Mouse (Mus musculus) myocyte (in vitro differentiated cells): ENCODE results near the gene Rdh16f2. TPM values are rescaled to one million over a fixed set of nuclear protein-coding genes. Genes with fewer than 3 reads are reported as not detected.

Source experiments
- H3K27me3 ChIP-seq: one replicate; pipeline ENCODE4 v1.6.1; 2011; ENCODE audit not compliant: control insufficient read depth, insufficient read depth, insufficient read length
- H3K36me3 ChIP-seq: one replicate; pipeline ENCODE4 v1.6.1; 2011; ENCODE audit not compliant: control insufficient read depth, insufficient read depth
- H3K4me2 ChIP-seq: one replicate; pipeline ENCODE4 v1.6.1; 2011; ENCODE audit warnings: low read depth, control low read depth
- H3K4me3 ChIP-seq: one replicate; pipeline ENCODE4 v1.5.1; 2011; ENCODE audit warnings: mild to moderate bottlenecking, control low read depth, moderate library complexity
- H3K79me2 ChIP-seq: one replicate; pipeline ENCODE4 v1.6.1; 2011; ENCODE audit not compliant: control insufficient read depth, insufficient read depth
- H3ac ChIP-seq: one replicate; pipeline ENCODE4 v1.6.1; 2011; ENCODE audit not compliant: control insufficient read depth, insufficient read length
- CEBPB ChIP-seq: IDR thresholded peaks from 2 replicates; pipeline ENCODE4 v1.6.1; 2011; ENCODE audit warnings: mild to moderate bottlenecking, moderate library complexity; ENCODE audit not compliant: poor library complexity, insufficient read depth, severe bottlenecking
- E2F4 ChIP-seq: IDR thresholded peaks from one replicate; pipeline ENCODE4 v1.6.1; 2011; ENCODE audit warnings: mild to moderate bottlenecking, control low read depth, moderate library complexity; ENCODE audit not compliant: insufficient read depth
- MAX ChIP-seq: IDR thresholded peaks from one replicate; pipeline ENCODE4 v1.6.1; 2011; ENCODE audit warnings: low read depth, mild to moderate bottlenecking, control low read depth
- MYOD1 ChIP-seq, 3 experiments: IDR thresholded peaks; one replicate each; pipeline ENCODE4 v1.6.1; 2011; ENCODE audit warnings: control low read depth in 2 of 3, low read depth in 2 of 3, mild to moderate bottlenecking in 2 of 3, moderate library complexity in 1 of 3; ENCODE audit not compliant: insufficient read length in 2 of 3, control insufficient read depth in 1 of 3
- MYOG ChIP-seq, 3 experiments: IDR thresholded peaks; one replicate each; pipeline ENCODE4 v1.6.1; 2011; ENCODE audit warnings: control low read depth in 2 of 3, low read depth in 2 of 3, mild to moderate bottlenecking in 2 of 3; ENCODE audit not compliant: insufficient read length in 2 of 3, control insufficient read depth in 1 of 3, insufficient read depth in 1 of 3
- POLR2A ChIP-seq: IDR thresholded peaks from one replicate; pipeline ENCODE4 v1.6.1; 2011; ENCODE audit warnings: low read depth, mild to moderate bottlenecking, control low read depth, moderate library complexity; ENCODE audit not compliant: insufficient read length
- POLR2AphosphoS2 ChIP-seq: IDR thresholded peaks from one replicate; pipeline ENCODE4 v1.6.1; 2011; ENCODE audit warnings: low read depth, control low read depth; ENCODE audit not compliant: insufficient read length
- REST ChIP-seq: IDR thresholded peaks from one replicate; pipeline ENCODE4 v1.6.1; 2011; ENCODE audit warnings: mild to moderate bottlenecking, control low read depth, moderate library complexity; ENCODE audit not compliant: insufficient read depth, insufficient read length
- SRF ChIP-seq: IDR thresholded peaks from one replicate; pipeline ENCODE4 v1.6.1; 2011; ENCODE audit warnings: low read depth; ENCODE audit not compliant: control insufficient read depth, insufficient read length
- TCF12 ChIP-seq: IDR thresholded peaks from one replicate; pipeline ENCODE4 v1.6.1; 2011; ENCODE audit warnings: mild to moderate bottlenecking, control low read depth; ENCODE audit not compliant: poor library complexity, insufficient read depth, severe bottlenecking
- TCF3 ChIP-seq: IDR thresholded peaks from one replicate; pipeline ENCODE4 v1.6.1; 2011; ENCODE audit warnings: low read depth, control low read depth; ENCODE audit not compliant: insufficient read length
- USF1 ChIP-seq: IDR thresholded peaks from one replicate; pipeline ENCODE4 v1.6.1; 2011; ENCODE audit warnings: low read depth, mild to moderate bottlenecking, control low read depth, moderate library complexity
- polyA plus RNA-seq: library from polyadenylated mRNA; unstranded; fragments of >200 nt; fragmentation: generic; extraction: Trizol; gene quantifications from one replicate; pipeline ENCODE4 v1.2.1, GENCODE M21; 2012; ENCODE audit warnings: missing spikeins

Rdh16f2 gene
- polyA plus RNA-seq, 1 experiment: 0.06 TPM

- Histone ChIP-seq H3K4me3 (no peak overlapping the region), H3ac (no peak overlapping the region), H3K4me2 (no peak overlapping the region), H3K79me2 (no peaks in the 10 kb centered on the region), H3K36me3 (no peaks in the 10 kb centered on the region), H3K27me3 (peaks cover 2% of the 10 kb centered on the region)
- TF ChIP-seq POLR2A (no peak), E2F4 (no peak), MYOD1 (IDR thresholded peaks at IDR 0.05; ENCODE audit: control insufficient read depth in 1 of 3, insufficient read length in 2 of 3, low read depth in 2 of 3) (no peak), CEBPB (no peak), USF1 (no peak), TCF3 (no peak), POLR2AphosphoS2 (no peak), SRF (no peak), MYOG (IDR thresholded peaks at IDR 0.05; ENCODE audit: control insufficient read depth in 1 of 3, insufficient read depth in 1 of 3, insufficient read length in 2 of 3, low read depth in 2 of 3) (no peak), REST (no peak), TCF12 (no peak), MAX (no peak)
Measured at GRCm38 (mm10) chr10:127917651-127918050, 51.4 kb downstream of the Rdh16f2 start.

- no peaks in the 10 kb centered on the region for H3K79me2 ChIP-seq
- no peak overlapping the region for H3K4me3 ChIP-seq
- H3ac ChIP-seq: no peak overlapping the region
- H3K27me3 ChIP-seq: no peaks in the 10 kb centered on the region
- TF ChIP-seq MAX (no peak), POLR2A (no peak), SRF (no peak), MYOG (IDR thresholded peaks at IDR 0.05; ENCODE audit: control insufficient read depth in 1 of 3, insufficient read depth in 1 of 3, insufficient read length in 2 of 3, low read depth in 2 of 3) (no peak)
- H3K4me2 ChIP-seq: no peak overlapping the region
- H3K36me3 ChIP-seq: no peaks in the 10 kb centered on the region
Measured at GRCm38 (mm10) chr10:127922241-127922640, 56.0 kb downstream of the Rdh16f2 start.

- H3K27me3 ChIP-seq: no peaks in the 10 kb centered on the region
Measured at GRCm38 (mm10) chr10:127923024-127923423, 56.8 kb downstream of the Rdh16f2 start.

GRCm38 (mm10) chr10:127924597-127925378 is 58.5 kb downstream of the Rdh16f2 start:
- H3K79me2 ChIP-seq: no peaks in the 10 kb centered on the region
- H3K4me2 ChIP-seq: peak overlapping the region; percentile 47
- no peak overlapping the region for H3ac ChIP-seq
- no peaks in the 10 kb centered on the region for H3K27me3 ChIP-seq
- TF ChIP-seq SRF (no peak), CEBPB (no peak), POLR2AphosphoS2 (no peak), USF1 (no peak), TCF12 (no peak), POLR2A (no peak), MYOG (IDR thresholded peaks at IDR 0.05; ENCODE audit: control insufficient read depth in 1 of 3, insufficient read depth in 1 of 3, insufficient read length in 2 of 3, low read depth in 2 of 3) (peak in 1 of 3 experiments; percentile 17), MYOD1 (IDR thresholded peaks at IDR 0.05; ENCODE audit: control insufficient read depth in 1 of 3, insufficient read length in 2 of 3, low read depth in 2 of 3) (peak; percentile 45 to 73 (median 66))
- no peaks in the 10 kb centered on the region for H3K36me3 ChIP-seq
- no peak overlapping the region for H3K4me3 ChIP-seq

More at GRCm38 (mm10) chr10:127923024-127923423, 56.8 kb downstream of the Rdh16f2 start:
- no peaks in the 10 kb centered on the region for H3K79me2 ChIP-seq
- TF ChIP-seq USF1 (no peak), POLR2A (no peak), POLR2AphosphoS2 (no peak), E2F4 (no peak)
- H3K4me3 ChIP-seq: no peak overlapping the region
- no peak overlapping the region for H3ac ChIP-seq
- no peak overlapping the region for H3K4me2 ChIP-seq
- H3K36me3 ChIP-seq: no peaks in the 10 kb centered on the region

Other genes with a start within 250 kb of the Rdh16f2 start
- 244 TPM for gene Lrp1, start 245.3 kb upstream of the Rdh16f2 start, polyA plus RNA-seq
- 0.26 TPM for gene Stat6, start 223.5 kb upstream of the Rdh16f2 start, polyA plus RNA-seq
- 5.6 TPM for gene Nemp1, start 199.6 kb upstream of the Rdh16f2 start, polyA plus RNA-seq
- 68.7 TPM for gene Nab2, start 197.9 kb upstream of the Rdh16f2 start, polyA plus RNA-seq
- gene Myo1a, start 161.3 kb upstream of the Rdh16f2 start, polyA plus RNA-seq: 0.35 TPM
- 0.18 TPM for gene Tac2, start 142.0 kb upstream of the Rdh16f2 start, polyA plus RNA-seq
- 3.2 TPM for gene Zbtb39, start 126.9 kb upstream of the Rdh16f2 start, polyA plus RNA-seq
- 0.11 TPM for gene Gpr182, start 114.7 kb upstream of the Rdh16f2 start, polyA plus RNA-seq
- gene Rdh1, start 106.8 kb upstream of the Rdh16f2 start, polyA plus RNA-seq: 0.01 TPM
- gene Rdh16f1, start 106.7 kb upstream of the Rdh16f2 start, polyA plus RNA-seq: 0.13 TPM
- 0.02 TPM for gene Rdh9, start 90.1 kb upstream of the Rdh16f2 start, polyA plus RNA-seq
- not detected for gene Rdh16, start 65.3 kb upstream of the Rdh16f2 start, polyA plus RNA-seq
- not detected for gene Rdh19, start 16.5 kb upstream of the Rdh16f2 start, polyA plus RNA-seq
- not detected for gene Rdh7, start 22.3 kb downstream of the Rdh16f2 start, polyA plus RNA-seq
- not detected for gene Sdr9c7, start 32.0 kb downstream of the Rdh16f2 start, polyA plus RNA-seq
- not detected for gene Hsd17b6, start 141.1 kb downstream of the Rdh16f2 start, polyA plus RNA-seq
- gene Prim1, start 148.7 kb downstream of the Rdh16f2 start, polyA plus RNA-seq: 9.1 TPM
- gene Naca, start 169.1 kb downstream of the Rdh16f2 start, polyA plus RNA-seq: 870 TPM
- gene Ptges3, start 192.5 kb downstream of the Rdh16f2 start, polyA plus RNA-seq: 84.3 TPM
- gene Atp5b, start 216.8 kb downstream of the Rdh16f2 start, polyA plus RNA-seq: 3,270 TPM
- 12.7 TPM for gene Baz2a, start 225.1 kb downstream of the Rdh16f2 start, polyA plus RNA-seq